11 mouse cellular contexts compared by ENCODE assay signal in genomic region chr3:67462015-67462414, GRCm38 (mm10). TPM values are rescaled to one million over a fixed set of nuclear protein-coding genes. Genes with fewer than 3 reads are reported as not detected.
DNase-seq lines count a peak whose midpoint lies in the region; ATAC-seq and TF ChIP-seq lines count a peak whose summit lies in the region.
"Had no signal": no experiment of that assay in that cellular context is flagged by ENCODE, and none has a peak within 500 bp of the region (broad histone marks: within the 10 kb centered on the region; RNA-seq: fewer than 3 reads in every experiment).

No protein-coding gene starts in this region.

- H3K27me3 ChIP-seq in liver, embryonic 12.5 days (replicated peaks) = no peaks in the 10 kb centered on the region
- H3K27me3 ChIP-seq in intestine, embryonic 16.5 days (replicated peaks; ENCODE audit: control insufficient read depth, insufficient read depth, low read length) = no peaks in the 10 kb centered on the region
- no peaks in the 10 kb centered on the region for H3K27me3 ChIP-seq in neural tube, embryonic 13.5 days

- no peak for ATAC-seq in liver, embryonic 12.5 days
- no peak for ATAC-seq in intestine, embryonic 16.5 days
- peak; percentile 9 for ATAC-seq in neural tube, embryonic 13.5 days (ENCODE audit: low read depth)
- no peak for ATAC-seq in megakaryocyte progenitor cell, adult 5-6 weeks (replicated peaks; ENCODE audit: poor library complexity)
- ATAC-seq: liver, postnatal 0 days had no signal

- peaks cover 48% of the 10 kb centered on the region for H3K36me3 ChIP-seq in liver, embryonic 12.5 days
- H3K36me3 ChIP-seq in intestine, embryonic 16.5 days (ENCODE audit: control insufficient read depth, insufficient read depth, low read length) = peaks cover 14% of the 10 kb centered on the region
- peaks cover 33% of the 10 kb centered on the region for H3K36me3 ChIP-seq in neural tube, embryonic 13.5 days

- no peak overlapping the region for H3K27ac ChIP-seq in gastrocnemius, adult 2 months
- no peak overlapping the region for H3K27ac ChIP-seq in liver, embryonic 12.5 days
- no peak overlapping the region for H3K27ac ChIP-seq in intestine, embryonic 16.5 days (ENCODE audit: low read length)
- H3K27ac ChIP-seq in neural tube, embryonic 13.5 days (replicated peaks) = peak overlapping the region; percentile 87

- H3K4me3 ChIP-seq in gastrocnemius, adult 2 months = peak overlapping the region; percentile 82; the same call in 1 of the 2 replicates
- H3K4me3 ChIP-seq in liver, embryonic 12.5 days = no peak overlapping the region
- no peak overlapping the region for H3K4me3 ChIP-seq in intestine, embryonic 16.5 days (ENCODE audit: low read length)
- peak overlapping the region; percentile 54 for H3K4me3 ChIP-seq in neural tube, embryonic 13.5 days

- intact Hi-C loops in gastrocnemius, adult 2 months (cut with DNase I) = no loop called here

- peaks cover 21% of the 10 kb centered on the region for H3K4me1 ChIP-seq in liver, embryonic 12.5 days
- peaks cover 8% of the 10 kb centered on the region; the same call in 1 of the 2 replicates for H3K4me1 ChIP-seq in intestine, embryonic 16.5 days (ENCODE audit: control insufficient read depth, insufficient read depth, low read length)
- peaks cover 28% of the 10 kb centered on the region for H3K4me1 ChIP-seq in neural tube, embryonic 13.5 days (replicated peaks)

- peak overlapping the region; percentile 93; the same call in 1 of the 2 replicates for H3K4me2 ChIP-seq in liver, embryonic 12.5 days
- H3K4me2 ChIP-seq in intestine, embryonic 16.5 days (ENCODE audit: low read depth, low read length) = peak overlapping the region; percentile 16; the same call in 1 of the 2 replicates
- peak overlapping the region; percentile 87 for H3K4me2 ChIP-seq in neural tube, embryonic 13.5 days

- 90% methylated on average over 7 of the region's 7 CpGs for WGBS in liver, embryonic 12.5 days (ENCODE audit: insufficient replicate concordance)
- 88% methylated on average over 7 of the region's 7 CpGs for WGBS in intestine, embryonic 16.5 days
- WGBS in neural tube, embryonic 13.5 days = 50% methylated on average over 7 of the region's 7 CpGs

- no peak for DNase-seq in gastrocnemius, adult 2 months
- no peak for DNase-seq in gastrocnemius, postnatal 10 days
- DNase-seq in liver = no peak
- DNase-seq in ovary, postnatal 14 days (ENCODE audit: low spot score) = no peak
- DNase-seq: adrenal gland, adult 2 months; kidney, adult 11 months; liver, postnatal 0 days had no signal

- H3K9me3 ChIP-seq in liver, embryonic 12.5 days (replicated peaks) = no peaks in the 10 kb centered on the region
- no peaks in the 10 kb centered on the region for H3K9me3 ChIP-seq in intestine, embryonic 16.5 days (ENCODE audit: control insufficient read depth, low read length)
- no peaks in the 10 kb centered on the region for H3K9me3 ChIP-seq in neural tube, embryonic 13.5 days

- TF ChIP-seq CTCF in gastrocnemius, adult 2 months (IDR thresholded peaks at IDR 0.05) = no peak

- H3K9ac ChIP-seq in liver, embryonic 12.5 days = no peak overlapping the region
- no peak overlapping the region for H3K9ac ChIP-seq in intestine, embryonic 16.5 days (ENCODE audit: low read depth, low read length)
- peak overlapping the region; percentile 78; the same call in 1 of the 2 replicates for H3K9ac ChIP-seq in neural tube, embryonic 13.5 days
- H3K9ac ChIP-seq: liver, postnatal 0 days had no signal

RNA-seq across cellular contexts. Expression of gene Lxn, which starts 1.7 kb away (rescaled TPM):
- 1 to 10 TPM in 1 of 2 experiments, under 1 TPM in 1; 0.94 to 1.9 TPM for total RNA-seq in gastrocnemius, adult 2 months (2021)
- 10 to 100 TPM; 13.9 to 15.0 TPM for total RNA-seq in gastrocnemius, postnatal 10 days (2021)
- 16.8 and 17.7 TPM in 2 replicates for polyA plus RNA-seq in liver, embryonic 12.5 days (2016; fragmentation: Nextera tagmentation; extraction: Ambion mirVana)
- 97.1 and 102 TPM in 2 replicates for polyA plus RNA-seq in intestine, embryonic 16.5 days (2015; fragmentation: Nextera tagmentation; extraction: Ambion mirVana)
- 295 and 298 TPM in 2 replicates for polyA plus RNA-seq in neural tube, embryonic 13.5 days (2015; fragmentation: Nextera tagmentation; extraction: Ambion mirVana)
- 40.7 and 43.7 TPM in 2 replicates for total RNA-seq in megakaryocyte progenitor cell, adult 5-6 weeks (2015)
- total RNA-seq in megakaryocyte progenitor cell, adult 5-6 weeks (2017) = 9.1 and 13.7 TPM in 2 replicates

RNA-seq across cellular contexts. Expression of gene Gfm1, which starts 32.1 kb away (rescaled TPM):
- 100 to 1,000 TPM; 104 to 135 TPM for total RNA-seq in gastrocnemius, adult 2 months (2021)
- 10 to 100 TPM; 66.5 to 77.5 TPM for total RNA-seq in gastrocnemius, postnatal 10 days (2021)
- polyA plus RNA-seq in liver, embryonic 12.5 days (2016; fragmentation: Nextera tagmentation; extraction: Ambion mirVana) = 57.3 and 57.6 TPM in 2 replicates
- polyA plus RNA-seq in intestine, embryonic 16.5 days (2015; fragmentation: Nextera tagmentation; extraction: Ambion mirVana) = 57.4 and 62.0 TPM in 2 replicates
- polyA plus RNA-seq in neural tube, embryonic 13.5 days (2015; fragmentation: Nextera tagmentation; extraction: Ambion mirVana) = 30.9 and 31.6 TPM in 2 replicates
- total RNA-seq in megakaryocyte progenitor cell, adult 5-6 weeks (2015) = 44.8 and 50.0 TPM in 2 replicates
- 80.8 and 97.7 TPM in 2 replicates for total RNA-seq in megakaryocyte progenitor cell, adult 5-6 weeks (2017)

RNA-seq across cellular contexts. Expression of gene Rarres1, which starts 53.3 kb away (rescaled TPM):
- total RNA-seq in gastrocnemius, adult 2 months (2021) = 1 to 10 TPM in 1 of 2 experiments, under 1 TPM in 1; 0.23 to 1.0 TPM
- total RNA-seq in gastrocnemius, postnatal 10 days (2021) = 1 to 10 TPM; 3.2 to 3.3 TPM
- 1.6 and 2.3 TPM in 2 replicates for polyA plus RNA-seq in liver, embryonic 12.5 days (2016; fragmentation: Nextera tagmentation; extraction: Ambion mirVana)
- polyA plus RNA-seq in intestine, embryonic 16.5 days (2015; fragmentation: Nextera tagmentation; extraction: Ambion mirVana) = 1.3 and 1.4 TPM in 2 replicates
- 1.5 and 3.7 TPM in 2 replicates for polyA plus RNA-seq in neural tube, embryonic 13.5 days (2015; fragmentation: Nextera tagmentation; extraction: Ambion mirVana)
- 0.47 TPM in 1 of 2 replicates, not detected in the other for total RNA-seq in megakaryocyte progenitor cell, adult 5-6 weeks (2015)
- total RNA-seq in megakaryocyte progenitor cell, adult 5-6 weeks (2017) = not detected in 2 replicates

Comparison
In these comparisons a context has a peak if more than half of its experiments do, and no peak if none do; other contexts are left out.
1. H3K4me3 ChIP-seq: peak in gastrocnemius, adult 2 months (single experiment) and neural tube, embryonic 13.5 days (single experiment); none in liver, embryonic 12.5 days (single experiment) and intestine, embryonic 16.5 days (single experiment).
2. H3K4me2 ChIP-seq: peak in every context shown above with its lines; median percentile 93 in liver, embryonic 12.5 days; 87 in neural tube, embryonic 13.5 days; 16 in intestine, embryonic 16.5 days.